Mouse (Mus musculus) liver, embryonic 13.5 days (tissue): ENCODE results near the gene Auts2. TPM values are rescaled to one million over a fixed set of nuclear protein-coding genes. Genes with fewer than 3 reads are reported as not detected.
A peak's percentile ranks its signal among the peaks of the same experiment; 100 is the strongest.

Source experiments
- ATAC-seq: fragments of 200-750 bp; cut with Nextera tagmentation; 2 replicates; pipeline ENCODE4 v1.8.0; 2017; ENCODE audit warnings: low read depth, mild to moderate bottlenecking, moderate number of reproducible peaks, moderate library complexity
- DNase-seq: peaks from one replicate; pipeline ENCODE4 v3.0.0; 2022
- H3K27ac ChIP-seq: fragments of 300-500 bp; sonication (generic); 2 replicates; pipeline ENCODE4 v1.5.1; 2015; ENCODE audit warnings: moderate library complexity, mild to moderate bottlenecking, inconsistent platforms
- H3K27me3 ChIP-seq: fragments of 300-500 bp; sonication (generic); 2 replicates; pipeline ENCODE4 v1.6.1; 2015; ENCODE audit warnings: mild to moderate bottlenecking, inconsistent platforms
- H3K36me3 ChIP-seq: fragments of 300-500 bp; sonication (generic); 2 replicates; pipeline ENCODE4 v1.6.1; 2015; ENCODE audit warnings: mild to moderate bottlenecking, inconsistent platforms
- H3K4me1 ChIP-seq: fragments of 300-500 bp; sonication (generic); replicated peaks from 2 replicates; pipeline ENCODE4 v1.6.1; 2015; ENCODE audit warnings: inconsistent platforms
- H3K4me2 ChIP-seq: fragments of 300-500 bp; sonication (generic); 2 replicates; pipeline ENCODE4 v1.6.1; 2015; ENCODE audit warnings: inconsistent platforms, mild to moderate bottlenecking, moderate library complexity
- H3K4me3 ChIP-seq: fragments of 300-500 bp; sonication (generic); replicated peaks from 2 replicates; pipeline ENCODE4 v1.5.1; 2015; ENCODE audit warnings: mild to moderate bottlenecking, inconsistent platforms
- H3K9ac ChIP-seq: fragments of 300-500 bp; sonication (generic); 2 replicates; pipeline ENCODE4 v1.6.1; 2015; ENCODE audit warnings: mild to moderate bottlenecking, inconsistent platforms
- H3K9me3 ChIP-seq: fragments of 300-500 bp; sonication (generic); replicated peaks from 2 replicates; pipeline ENCODE4 v1.6.1; 2016; ENCODE audit warnings: inconsistent platforms
- WGBS: fragments of 180-500 bp; shearing (Covaris S2); methylation state at CpG from one replicate; pipeline ENCODE4 v1.1.7; 2015; ENCODE audit not compliant: insufficient replicate concordance; 5-methylcytosine and 5-hydroxymethylcytosine counted together
- polyA plus RNA-seq: library from polyadenylated mRNA; unstranded; fragments of >200 nt; fragmentation: Nextera tagmentation; extraction: Ambion mirVana; gene quantifications from 2 replicates; pipeline ENCODE4 v1.2.1, GENCODE M21; 2015

Gene Auts2
- polyA plus RNA-seq, 1 experiment from 2014 or later, result 1.5 TPM

- 58% methylated on average over 7 of the region's 7 CpGs for WGBS
Measured at GRCm38 (mm10) chr5:132008703-132009222, 534.4 kb downstream of the Auts2 start.

GRCm38 (mm10) chr5:132007907-132008306 is 535.2 kb downstream of the Auts2 start:
- Histone ChIP-seq H3K27ac (no peak overlapping the region), H3K9ac (no peak overlapping the region), H3K27me3 (no peaks in the 10 kb centered on the region), H3K36me3 (no peaks in the 10 kb centered on the region), H3K4me1 (no peaks in the 10 kb centered on the region), H3K4me2 (no peak overlapping the region), H3K4me3 (no peak overlapping the region), H3K9me3 (no peaks in the 10 kb centered on the region)
- 68% methylated on average over 4 of the region's 4 CpGs for WGBS
- no peak for DNase-seq
- ATAC-seq, result no peak

More at GRCm38 (mm10) chr5:132008703-132009222, 534.4 kb downstream of the Auts2 start:
- Histone ChIP-seq H3K27me3 (no peaks in the 10 kb centered on the region), H3K4me1 (no peaks in the 10 kb centered on the region), H3K27ac (no peak overlapping the region), H3K36me3 (no peaks in the 10 kb centered on the region), H3K4me3 (no peak overlapping the region), H3K9ac (no peak overlapping the region), H3K9me3 (no peaks in the 10 kb centered on the region), H3K4me2 (no peak overlapping the region)
- ATAC-seq (no peak), DNase-seq (no peak)

- 75% methylated on average over 12 of the region's 12 CpGs for WGBS
- no peaks in the 10 kb centered on the region for H3K36me3 ChIP-seq
- H3K9me3 ChIP-seq, result no peaks in the 10 kb centered on the region
- no peaks in the 10 kb centered on the region for H3K27me3 ChIP-seq
- no peak overlapping the region for H3K4me3 ChIP-seq
- no peak overlapping the region for H3K4me2 ChIP-seq
- DNase-seq (no peak), ATAC-seq (no peak)
- H3K9ac ChIP-seq, result no peak overlapping the region
- no peak overlapping the region for H3K27ac ChIP-seq
- H3K4me1 ChIP-seq, result no peaks in the 10 kb centered on the region
Measured at GRCm38 (mm10) chr5:131992681-131993211, 550.4 kb downstream of the Auts2 start.

GRCm38 (mm10) chr5:131992268-131992667 is 550.9 kb downstream of the Auts2 start:
- no peaks in the 10 kb centered on the region for H3K9me3 ChIP-seq
- H3K27ac ChIP-seq, result no peak overlapping the region
- no peak overlapping the region for H3K4me3 ChIP-seq
- no peaks in the 10 kb centered on the region for H3K36me3 ChIP-seq
- WGBS, result 80% methylated on average over 6 of the region's 6 CpGs
- no peak for DNase-seq
- no peak overlapping the region for H3K4me2 ChIP-seq
- no peaks in the 10 kb centered on the region for H3K27me3 ChIP-seq
- no peak overlapping the region for H3K9ac ChIP-seq
- no peak for ATAC-seq
- H3K4me1 ChIP-seq, result no peaks in the 10 kb centered on the region

GRCm38 (mm10) chr5:131990532-131990931 is 552.6 kb downstream of the Auts2 start:
- H3K36me3 ChIP-seq, result no peaks in the 10 kb centered on the region
- no peaks in the 10 kb centered on the region for H3K27me3 ChIP-seq
- 52% methylated on average over 1 of the region's 1 CpGs for WGBS
- no peak overlapping the region for H3K4me3 ChIP-seq
- H3K9me3 ChIP-seq, result no peaks in the 10 kb centered on the region
- H3K4me1 ChIP-seq, result no peaks in the 10 kb centered on the region
- H3K4me2 ChIP-seq, result no peak overlapping the region
- DNase-seq (no peak), ATAC-seq (no peak)
- no peak overlapping the region for H3K9ac ChIP-seq
- H3K27ac ChIP-seq, result no peak overlapping the region

- Histone ChIP-seq H3K4me3 (no peak overlapping the region), H3K27ac (no peak overlapping the region), H3K36me3 (no peaks in the 10 kb centered on the region), H3K4me1 (no peaks in the 10 kb centered on the region), H3K27me3 (no peaks in the 10 kb centered on the region), H3K9me3 (no peaks in the 10 kb centered on the region), H3K9ac (no peak overlapping the region), H3K4me2 (no peak overlapping the region)
- ATAC-seq (no peak), DNase-seq (no peak)
- 54% methylated on average over 3 of the region's 3 CpGs for WGBS
Measured at GRCm38 (mm10) chr5:131981451-131981850, 561.7 kb downstream of the Auts2 start.

- H3K27me3 ChIP-seq, result no peaks in the 10 kb centered on the region
- no peak overlapping the region for H3K9ac ChIP-seq
- H3K27ac ChIP-seq, result no peak overlapping the region
- no peaks in the 10 kb centered on the region for H3K9me3 ChIP-seq
- DNase-seq (no peak), ATAC-seq (no peak)
- no peaks in the 10 kb centered on the region for H3K36me3 ChIP-seq
- no peak overlapping the region for H3K4me2 ChIP-seq
- H3K4me1 ChIP-seq, result no peaks in the 10 kb centered on the region
- H3K4me3 ChIP-seq, result no peak overlapping the region
- 61% methylated on average over 9 of the region's 9 CpGs for WGBS
Measured at GRCm38 (mm10) chr5:131978939-131979338, 564.2 kb downstream of the Auts2 start.

GRCm38 (mm10) chr5:131977497-131977896 is 565.6 kb downstream of the Auts2 start:
- no peak overlapping the region for H3K4me2 ChIP-seq
- no peak overlapping the region for H3K4me3 ChIP-seq
- no peaks in the 10 kb centered on the region for H3K27me3 ChIP-seq
- no peak overlapping the region for H3K9ac ChIP-seq
- ATAC-seq, result no peak
- DNase-seq, result no peak
- 46% methylated on average over 3 of the region's 3 CpGs for WGBS
- H3K36me3 ChIP-seq, result no peaks in the 10 kb centered on the region
- no peaks in the 10 kb centered on the region for H3K4me1 ChIP-seq
- H3K27ac ChIP-seq, result no peak overlapping the region
- no peaks in the 10 kb centered on the region for H3K9me3 ChIP-seq

GRCm38 (mm10) chr5:131971901-131972300 is 571.2 kb downstream of the Auts2 start:
- no peaks in the 10 kb centered on the region for H3K9me3 ChIP-seq
- H3K4me2 ChIP-seq, result no peak overlapping the region
- no peak overlapping the region for H3K27ac ChIP-seq
- no peaks in the 10 kb centered on the region for H3K4me1 ChIP-seq
- no peak overlapping the region for H3K4me3 ChIP-seq
- no peak for DNase-seq
- H3K27me3 ChIP-seq, result no peaks in the 10 kb centered on the region
- WGBS, result 54% methylated on average over 2 of the region's 2 CpGs
- no peaks in the 10 kb centered on the region for H3K36me3 ChIP-seq
- no peak for ATAC-seq
- no peak overlapping the region for H3K9ac ChIP-seq

- H3K4me3 ChIP-seq, result no peak overlapping the region
- no peaks in the 10 kb centered on the region for H3K36me3 ChIP-seq
- DNase-seq (no peak), ATAC-seq (no peak)
- 77% methylated on average over 6 of the region's 6 CpGs for WGBS
- H3K27ac ChIP-seq, result no peak overlapping the region
- H3K27me3 ChIP-seq, result no peaks in the 10 kb centered on the region
- no peaks in the 10 kb centered on the region for H3K9me3 ChIP-seq
- H3K9ac ChIP-seq, result no peak overlapping the region
- H3K4me1 ChIP-seq, result peaks cover 5% of the 10 kb centered on the region; the same call in 1 of the 2 replicates
- H3K4me2 ChIP-seq, result no peak overlapping the region
Measured at GRCm38 (mm10) chr5:131965499-131965898, 577.6 kb downstream of the Auts2 start.

GRCm38 (mm10) chr5:131963565-131963964 is 579.6 kb downstream of the Auts2 start:
- no peak for DNase-seq
- H3K9ac ChIP-seq, result no peak overlapping the region
- 90% methylated on average over 4 of the region's 4 CpGs for WGBS
- H3K4me3 ChIP-seq, result no peak overlapping the region
- ATAC-seq, result no peak
- H3K4me2 ChIP-seq, result no peak overlapping the region
- peaks cover 5% of the 10 kb centered on the region; the same call in 1 of the 2 replicates for H3K4me1 ChIP-seq
- no peak overlapping the region for H3K27ac ChIP-seq
- H3K27me3 ChIP-seq, result no peaks in the 10 kb centered on the region
- no peaks in the 10 kb centered on the region for H3K36me3 ChIP-seq
- no peaks in the 10 kb centered on the region for H3K9me3 ChIP-seq

- 14% methylated on average over 2 of the region's 2 CpGs for WGBS
- peak; percentile 29; the same call in 1 of the 2 replicates for ATAC-seq
- no peak overlapping the region for H3K27ac ChIP-seq
Measured at GRCm38 (mm10) chr5:131961859-131962258, 581.3 kb downstream of the Auts2 start.

More at GRCm38 (mm10) chr5:131961859-131962258, 581.3 kb downstream of the Auts2 start:
- Histone ChIP-seq H3K4me3 (no peak overlapping the region), H3K4me2 (no peak overlapping the region), H3K27me3 (no peaks in the 10 kb centered on the region), H3K36me3 (no peaks in the 10 kb centered on the region), H3K9me3 (no peaks in the 10 kb centered on the region), H3K9ac (no peak overlapping the region), H3K4me1 (peaks cover 8% of the 10 kb centered on the region)
- no peak for DNase-seq
